Mouse (Mus musculus) stomach, postnatal 0 days (tissue): ENCODE measurements around the gene AC140267.1.

ENCODE experiments used
- CTCF ChIP-seq: IDR thresholded peaks from 2 replicates; pipeline ENCODE4 v1.5.1; 2016; ENCODE audit warnings: antibody characterized with exemption, low read depth, mild to moderate bottlenecking, moderate library complexity
- EP300 ChIP-seq: optimal IDR thresholded peaks from 2 replicates; pipeline ENCODE3; 2016; ENCODE audit warnings: antibody characterized with exemption

DNA sequence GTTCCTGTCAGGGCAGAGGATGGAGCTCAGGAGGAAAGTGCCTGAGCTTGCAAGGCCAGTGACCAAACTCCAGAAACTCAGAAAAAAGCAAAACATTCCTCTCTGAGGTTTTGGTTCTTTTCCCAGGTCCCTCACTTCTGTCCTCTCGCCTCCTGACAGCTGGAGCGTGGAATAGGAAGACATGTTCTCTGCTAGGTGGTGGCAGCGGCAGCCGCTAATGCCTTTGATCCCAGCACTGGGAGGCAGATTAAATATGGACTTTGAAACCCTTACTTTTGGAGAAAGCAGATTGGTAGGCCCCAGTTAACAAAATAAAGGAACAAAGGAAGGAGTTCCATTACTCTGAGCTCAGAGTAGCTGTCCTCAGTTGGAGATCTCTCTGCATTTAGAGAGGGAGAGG lies 27.2 kb upstream of the AC140267.1 start:
- no peak for TF ChIP-seq CTCF
- TF ChIP-seq EP300 = no peak
